Comparison of ENCODE assay signal across 8 mouse cellular contexts in genomic region chr11:76496086-76496771, GRCm38 (mm10).
DNase-seq lines count a peak whose midpoint lies in the region; ATAC-seq and TF ChIP-seq lines count a peak whose summit lies in the region.

No protein-coding gene starts in this region.

- TF ChIP-seq EP300 in ES-Bruce4 (IDR thresholded peaks at IDR 0.05; ENCODE audit: insufficient read depth, low read depth, low read length): 0 out of 2 replicates have a peak, but pooled peaks have one; percentile 23

- H3K4me3 ChIP-seq in ES-Bruce4 (ENCODE audit: low read depth, low read length): no peak overlapping the region
- no peak overlapping the region for H3K4me3 ChIP-seq in embryonic facial prominence, embryonic 10.5 days
- no peak overlapping the region for H3K4me3 ChIP-seq in limb, embryonic 15.5 days
- H3K4me3 ChIP-seq in stomach, embryonic 15.5 days (replicated peaks): no peak overlapping the region

- DNase-seq in heart, postnatal 4 days: peak; percentile 49
- no peak for DNase-seq in heart, adult 9 months (ENCODE audit: low spot score in 2 of 2)
- DNase-seq in embryonic facial prominence, embryonic 10.5 days (ENCODE audit: low spot score): peak; percentile 59
- no peak for DNase-seq in gastrocnemius, postnatal 10 days
- DNase-seq in left cerebral cortex, postnatal 14 days (ENCODE audit: low spot score in 2 of 2): no peak

- no peaks in the 10 kb centered on the region for H3K9me3 ChIP-seq in ES-Bruce4 (replicated peaks; ENCODE audit: control insufficient read depth, insufficient read depth, low read length, poor library complexity, severe bottlenecking)
- no peaks in the 10 kb centered on the region for H3K9me3 ChIP-seq in embryonic facial prominence, embryonic 10.5 days
- H3K9me3 ChIP-seq in limb, embryonic 15.5 days: no peaks in the 10 kb centered on the region
- H3K9me3 ChIP-seq in stomach, embryonic 15.5 days: no peaks in the 10 kb centered on the region

- TF ChIP-seq CTCF in ES-Bruce4 (IDR thresholded peaks at IDR 0.05; ENCODE audit: low read depth, low read length): peak; percentile 92

- WGBS in embryonic facial prominence, embryonic 10.5 days: 70% methylated on average over 6 of the region's 6 CpGs
- WGBS in limb, embryonic 15.5 days: 40% methylated on average over 6 of the region's 6 CpGs
- WGBS in stomach, embryonic 15.5 days: 64% methylated on average over 6 of the region's 6 CpGs

- no peak for ATAC-seq in limb, embryonic 15.5 days (ENCODE audit: insufficient number of reproducible peaks, low FRiP score, low TSS enrichment, low read depth)
- no peak for ATAC-seq in stomach, embryonic 15.5 days (ENCODE audit: insufficient read depth, low FRiP score, low read depth)

- intact Hi-C loops in left cerebral cortex, postnatal 14 days (cut with DNase I): no loop called here

- no peaks in the 10 kb centered on the region for H3K27me3 ChIP-seq in ES-Bruce4 (ENCODE audit: control insufficient read depth, insufficient read depth, low read length, poor library complexity, severe bottlenecking)
- H3K27me3 ChIP-seq in embryonic facial prominence, embryonic 10.5 days (replicated peaks; ENCODE audit: low read depth, poor library complexity, severe bottlenecking): no peaks in the 10 kb centered on the region
- H3K27me3 ChIP-seq in limb, embryonic 15.5 days: no peaks in the 10 kb centered on the region
- no peaks in the 10 kb centered on the region for H3K27me3 ChIP-seq in stomach, embryonic 15.5 days (replicated peaks)

- H3K4me2 ChIP-seq in limb, embryonic 15.5 days: 0 out of 2 replicates have a peak overlapping the region, but pooled peaks have one; percentile 78
- H3K4me2 ChIP-seq in stomach, embryonic 15.5 days: no peak overlapping the region

- H3K27ac ChIP-seq in ES-Bruce4 (ENCODE audit: insufficient read depth, low read length): no peak overlapping the region
- no peak overlapping the region for H3K27ac ChIP-seq in embryonic facial prominence, embryonic 10.5 days (replicated peaks)
- H3K27ac ChIP-seq in limb, embryonic 15.5 days: 0 out of 2 replicates have a peak overlapping the region, but pooled peaks have one; percentile 17
- peak overlapping the region; percentile 96; the same call in 1 of the 2 replicates for H3K27ac ChIP-seq in stomach, embryonic 15.5 days

- no peak for TF ChIP-seq POLR2A in ES-Bruce4 (IDR thresholded peaks at IDR 0.05; ENCODE audit: insufficient read depth, low read length)

- H3K4me1 ChIP-seq in ES-Bruce4 (ENCODE audit: control insufficient read depth, insufficient read depth, low read length): peaks cover 8% of the 10 kb centered on the region
- H3K4me1 ChIP-seq in embryonic facial prominence, embryonic 10.5 days: peaks cover 70% of the 10 kb centered on the region
- peaks cover 72% of the 10 kb centered on the region for H3K4me1 ChIP-seq in limb, embryonic 15.5 days
- H3K4me1 ChIP-seq in stomach, embryonic 15.5 days: peaks cover 39% of the 10 kb centered on the region

- no peaks in the 10 kb centered on the region for H3K36me3 ChIP-seq in ES-Bruce4 (ENCODE audit: control insufficient read depth, insufficient read depth, low read length, poor library complexity, severe bottlenecking)
- H3K36me3 ChIP-seq in embryonic facial prominence, embryonic 10.5 days (replicated peaks): no peaks in the 10 kb centered on the region
- no peaks in the 10 kb centered on the region for H3K36me3 ChIP-seq in limb, embryonic 15.5 days
- no peaks in the 10 kb centered on the region for H3K36me3 ChIP-seq in stomach, embryonic 15.5 days

- H3K9ac ChIP-seq in ES-Bruce4 (ENCODE audit: low read depth, poor library complexity, severe bottlenecking): no peak overlapping the region
- no peak overlapping the region for H3K9ac ChIP-seq in limb, embryonic 15.5 days
- H3K9ac ChIP-seq in stomach, embryonic 15.5 days: no peak overlapping the region

Comparison
In these comparisons a context has a peak if more than half of its experiments do, and no peak if none do; other contexts are left out.
1. DNase-seq: peak in heart, postnatal 4 days (single experiment) and embryonic facial prominence, embryonic 10.5 days (single experiment); none in heart, adult 9 months (0 of 2), gastrocnemius, postnatal 10 days (single experiment) and left cerebral cortex, postnatal 14 days (0 of 2).
2. H3K27ac ChIP-seq: peak in limb, embryonic 15.5 days (single experiment) and stomach, embryonic 15.5 days (single experiment); none in ES-Bruce4 (single experiment) and embryonic facial prominence, embryonic 10.5 days (single experiment).